Mouse (Mus musculus) left cerebral cortex, adult 9 months (tissue): ENCODE measurements around the gene Tppp3.
A peak's percentile ranks its signal among the peaks of the same experiment; 100 is the strongest.

Source experiments
- DNase-seq, 2 experiments: peaks; one replicate each; pipeline ENCODE4 v3.0.0; 2022; ENCODE audit warnings: low spot score in 2 of 2

The Tppp3 gene

DNA sequence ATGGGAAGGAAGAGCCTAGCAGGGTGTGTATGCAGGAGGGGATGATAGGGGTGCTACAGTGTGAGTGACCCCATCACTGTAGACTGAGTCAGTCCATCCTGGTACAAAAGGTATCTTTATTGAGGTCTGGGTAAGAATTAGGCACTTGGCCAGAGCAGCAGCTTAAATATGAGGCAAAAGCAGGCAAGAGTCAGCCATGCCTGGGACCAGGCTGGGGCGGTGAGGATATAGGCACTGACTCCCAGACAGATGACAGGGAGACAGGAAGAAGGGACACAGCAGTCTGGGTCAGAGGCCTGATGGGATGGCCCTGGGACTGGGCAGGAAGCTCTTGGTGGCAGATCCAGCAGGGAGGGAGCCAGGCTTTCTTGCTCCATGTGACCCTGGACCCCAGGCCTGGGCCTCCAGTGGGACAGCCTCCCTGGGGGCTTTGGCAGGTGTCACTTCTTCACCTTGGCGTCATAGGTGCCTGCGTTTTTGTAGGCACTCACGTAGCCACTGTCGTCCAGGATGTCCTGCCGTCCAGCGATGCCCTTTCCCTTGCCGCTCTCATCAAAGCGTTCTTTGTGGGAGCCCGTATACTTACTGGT is 3.8 kb downstream of the Tppp3 start:
- no peak for DNase-seq

- DNase-seq = peak; percentile 64 to 79
Measured at GRCm38 (mm10) chr8:105466700-105467291, 4.5 kb downstream of the Tppp3 start.

- no peak for DNase-seq
Measured at GRCm38 (mm10) chr8:105466246-105466645, 5.1 kb downstream of the Tppp3 start.

DNA sequence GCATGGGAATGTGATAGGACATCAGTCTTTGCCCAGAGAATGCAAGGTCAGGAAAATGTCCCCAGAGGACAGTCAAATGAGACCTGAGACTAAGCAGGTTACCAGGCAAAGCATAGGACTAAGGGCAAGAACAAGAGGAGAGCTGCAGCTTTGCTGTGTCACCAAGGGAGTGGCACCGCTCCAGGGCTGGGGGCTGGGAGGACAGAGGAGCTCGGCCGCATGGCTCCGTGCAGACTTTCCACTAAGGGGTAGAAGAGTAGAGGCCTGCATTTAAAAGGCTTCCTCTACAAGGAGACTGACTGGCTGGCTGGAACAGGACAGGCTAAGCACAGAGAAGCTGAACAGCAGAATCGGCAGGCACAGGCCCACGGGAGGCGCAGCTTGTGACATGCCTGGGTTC is 6.7 kb downstream of the Tppp3 start:
- no peak for DNase-seq

DNA sequence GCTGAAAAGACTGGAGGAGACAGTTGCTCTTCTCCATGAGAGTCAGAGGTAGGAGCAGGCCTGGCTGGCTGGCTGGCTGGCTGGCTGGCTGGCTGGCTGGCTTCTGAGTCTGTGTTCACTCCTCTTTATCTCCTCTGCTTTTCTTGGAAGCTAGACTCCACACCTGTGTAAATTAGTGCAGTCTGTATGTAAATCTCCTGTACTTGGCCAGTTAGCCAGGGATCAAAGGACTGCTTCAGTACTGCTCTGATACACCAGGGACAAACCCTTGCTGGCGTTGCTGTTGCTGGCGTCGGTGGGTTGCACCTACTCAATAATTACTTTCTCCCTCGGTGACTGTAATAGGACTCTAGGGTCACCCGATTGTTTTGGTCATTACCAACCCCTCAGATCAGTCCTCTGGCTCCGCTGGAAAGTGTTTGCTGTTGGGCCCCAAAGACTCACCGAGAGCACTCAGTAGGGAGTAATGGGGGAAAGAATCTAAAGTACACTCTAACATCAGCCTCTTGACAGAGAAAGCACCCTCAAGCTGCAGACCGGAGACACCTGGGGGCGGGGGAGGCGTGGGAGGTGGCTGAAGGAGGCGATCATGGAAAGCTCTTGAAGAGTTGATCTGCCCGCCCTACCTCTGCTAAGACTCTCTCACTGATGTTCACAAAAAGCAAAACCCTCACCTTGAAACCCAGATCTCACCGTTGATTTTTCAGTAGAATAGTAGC is 10.1 kb downstream of the Tppp3 start:
- DNase-seq = no peak

GRCm38 (mm10) chr8:105455218-105455617 is 16.1 kb downstream of the Tppp3 start:
- DNase-seq = no peak

DNA sequence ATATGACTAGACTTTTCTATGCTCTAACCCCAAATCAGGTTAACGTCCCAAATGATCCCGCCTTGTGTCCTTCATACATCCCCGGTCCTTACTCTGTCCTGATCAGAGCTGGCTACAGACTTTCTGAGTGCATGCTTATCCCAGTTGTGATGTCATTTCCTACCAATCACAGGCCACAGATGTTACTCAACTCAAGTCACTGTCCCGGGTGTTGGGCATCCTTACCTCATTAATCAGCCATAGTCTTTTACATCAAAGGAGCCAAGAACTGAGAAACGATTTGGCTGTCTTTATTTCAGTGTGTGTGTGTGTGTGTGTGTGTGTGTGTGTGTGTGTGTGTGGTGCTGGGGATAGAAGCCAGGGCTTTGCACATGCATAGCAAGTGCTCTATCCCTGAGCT is 17.2 kb downstream of the Tppp3 start:
- DNase-seq = no peak

DNA sequence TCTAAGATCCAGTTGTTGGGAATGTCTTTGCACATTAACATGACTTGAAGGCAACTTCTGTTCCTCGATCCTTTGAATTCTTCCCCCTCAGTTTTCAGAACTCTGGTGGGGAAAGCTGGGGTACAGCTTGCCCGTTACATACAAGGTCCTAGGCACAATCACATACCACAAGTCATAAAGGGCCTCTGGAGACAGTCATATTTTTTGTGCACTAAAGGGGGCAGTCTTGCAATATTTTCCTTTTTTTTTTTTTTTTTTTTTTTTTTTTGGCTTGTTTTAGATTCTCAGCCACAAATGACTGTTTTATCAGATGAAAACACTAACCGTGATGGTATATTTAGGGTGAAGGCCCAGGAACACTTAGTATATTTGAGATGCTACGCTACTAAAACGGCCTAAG is 18.0 kb downstream of the Tppp3 start:
- no peak for DNase-seq

DNA sequence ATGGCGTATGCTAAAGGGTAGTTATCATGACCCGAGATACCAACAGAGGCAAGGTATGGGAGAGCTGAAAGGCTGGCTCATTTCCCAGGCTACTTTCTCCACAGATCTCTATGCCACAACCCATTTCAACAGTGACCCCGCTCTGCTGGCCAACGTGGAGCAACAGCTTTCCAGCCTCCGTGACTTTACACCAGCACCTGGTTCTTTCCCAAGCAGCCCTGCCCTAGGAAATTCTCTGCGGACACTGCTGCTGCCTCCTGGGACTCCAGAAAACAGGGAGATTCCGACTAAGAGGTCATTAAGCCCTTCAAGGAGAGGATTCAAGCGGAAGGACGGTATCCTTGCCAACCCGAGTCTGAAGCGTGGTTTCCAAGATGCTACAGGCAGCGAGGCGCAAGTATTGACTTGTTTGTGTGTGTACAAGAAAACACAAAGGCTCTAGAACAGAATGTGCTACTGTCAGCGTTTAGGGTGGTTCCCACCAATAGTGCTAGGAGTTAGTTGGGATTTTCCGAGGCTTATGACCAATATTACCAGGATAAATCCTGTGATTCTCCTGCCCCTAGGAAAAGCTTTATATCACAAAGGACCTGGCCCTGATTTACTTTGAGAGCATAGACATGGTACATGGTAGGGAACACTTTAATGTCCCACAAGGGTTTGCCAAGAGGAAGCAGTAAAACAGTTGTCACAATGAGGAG is 19.3 kb downstream of the Tppp3 start:
- no peak for DNase-seq

GRCm38 (mm10) chr8:105450977-105451376 is 20.3 kb downstream of the Tppp3 start:
- no peak for DNase-seq

DNA sequence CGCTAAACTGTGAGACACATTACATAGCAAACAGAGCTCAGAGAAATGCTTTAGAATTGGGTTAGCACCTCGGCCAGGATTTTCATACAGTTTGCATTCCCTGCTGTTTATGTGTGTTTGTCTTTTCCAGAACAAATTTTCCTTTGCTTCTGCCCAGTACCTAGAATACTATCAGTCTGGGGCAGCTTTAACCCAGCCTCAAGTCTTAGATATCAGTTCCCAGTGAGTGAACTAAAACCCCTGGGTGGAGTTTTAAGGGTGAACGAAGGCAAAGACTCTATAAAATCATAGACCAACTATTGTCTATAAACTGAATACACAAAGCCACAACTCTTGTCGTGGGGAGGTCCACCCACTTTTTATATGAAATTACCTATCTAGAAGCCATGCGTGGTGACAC is 22.7 kb downstream of the Tppp3 start:
- DNase-seq = no peak

DNA sequence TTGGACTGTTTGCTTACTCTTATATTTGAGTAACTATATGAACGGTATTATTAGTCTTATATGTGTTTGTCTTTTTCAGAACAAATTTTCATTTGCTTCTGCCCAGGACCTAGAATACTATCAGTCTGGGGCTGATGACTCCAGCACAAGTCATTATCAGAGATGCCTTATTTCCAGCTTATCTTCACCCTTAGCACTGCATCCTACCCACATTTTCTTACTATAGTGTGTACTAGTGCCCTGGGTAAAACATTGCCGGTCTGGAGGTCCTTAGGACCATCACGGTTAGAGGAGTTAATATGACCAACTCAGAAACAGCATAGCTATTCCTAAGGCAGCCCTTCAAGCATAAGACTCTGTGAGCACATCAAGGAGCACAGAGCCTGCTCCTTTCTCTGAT is 23.1 kb downstream of the Tppp3 start:
- no peak for DNase-seq

DNA sequence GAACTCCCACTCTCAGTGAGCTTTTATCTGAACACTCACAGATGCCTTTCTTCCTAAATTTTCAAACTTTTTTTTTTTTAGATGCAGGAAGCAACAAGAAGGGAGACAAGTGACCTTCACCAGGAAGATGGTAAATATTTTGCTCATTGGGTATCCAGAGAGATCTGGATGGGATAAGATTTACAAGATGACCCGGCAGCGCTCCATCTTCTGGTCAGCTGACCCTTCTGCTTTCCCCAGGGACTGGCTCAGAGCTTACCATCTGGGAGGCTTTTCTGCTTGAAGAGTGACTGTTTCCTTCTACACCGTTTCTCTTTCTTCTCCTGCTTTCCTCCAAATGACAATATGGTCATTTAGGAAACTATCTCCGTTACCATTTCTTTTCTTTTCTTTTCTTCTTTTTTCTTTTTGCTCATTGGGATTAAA is 25.2 kb downstream of the Tppp3 start:
- no peak for DNase-seq

DNA sequence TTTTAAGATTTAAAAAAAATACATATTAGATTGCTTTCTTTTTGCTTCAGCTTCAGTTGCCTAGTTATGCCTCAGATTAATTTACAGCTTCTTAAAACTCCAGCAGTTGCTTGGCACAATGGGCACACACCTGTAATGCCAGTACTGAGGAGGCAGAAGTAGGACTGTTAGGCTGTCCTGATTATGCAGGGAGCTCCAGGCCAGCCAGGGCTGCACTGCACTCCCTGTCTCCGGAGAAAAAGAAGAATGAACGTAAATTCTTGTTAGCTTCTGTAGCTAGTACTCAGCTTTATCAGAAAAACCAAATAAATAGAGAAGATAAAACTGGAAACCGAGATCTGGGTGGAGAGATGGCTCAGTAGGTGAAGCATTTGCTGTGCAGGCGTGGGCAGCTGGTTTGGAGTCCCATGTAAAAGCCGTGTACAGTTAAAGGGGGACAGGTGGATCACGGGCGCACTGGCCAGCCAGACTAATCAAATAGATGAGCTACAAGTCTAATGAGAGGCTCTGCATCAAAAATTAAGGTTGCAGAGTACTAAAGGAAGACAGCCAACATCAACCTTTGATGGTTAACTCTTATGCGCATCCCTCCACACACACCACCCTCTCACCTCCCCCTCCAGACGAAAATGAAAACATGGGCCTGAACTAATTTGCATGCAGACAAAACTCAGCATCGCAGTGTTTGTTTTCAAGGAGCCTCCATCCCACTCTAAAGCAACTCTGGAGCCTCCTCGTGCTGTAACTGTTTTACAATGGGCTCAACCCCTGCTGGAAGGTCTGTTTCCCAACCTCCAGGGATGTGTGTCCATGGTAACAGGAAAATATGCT is 25.8 kb downstream of the Tppp3 start:
- peak in 1 of 2 experiments; percentile 38 for DNase-seq

DNA sequence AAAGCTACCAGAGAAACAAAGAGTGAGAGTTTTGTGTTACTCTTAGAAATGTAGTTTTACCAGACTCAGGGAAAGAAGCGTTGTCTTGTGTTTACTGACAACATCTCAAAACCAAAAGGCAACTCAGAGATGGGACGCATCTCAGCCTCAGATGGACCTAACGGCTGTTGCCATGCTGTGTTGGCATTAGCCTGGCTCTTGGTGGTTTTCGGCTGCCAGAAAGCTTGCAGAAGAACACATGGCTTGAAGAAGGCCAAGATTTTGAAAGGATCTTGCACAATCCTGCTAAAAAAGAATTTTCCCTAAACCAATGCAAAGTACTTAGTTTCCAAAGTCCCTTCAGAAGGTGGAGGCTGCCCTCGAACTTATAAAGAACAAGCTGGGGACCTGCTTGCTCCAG is 28.7 kb downstream of the Tppp3 start:
- DNase-seq = no peak

GRCm38 (mm10) chr8:105441433-105441832 is 29.9 kb downstream of the Tppp3 start:
- DNase-seq = no peak

DNA sequence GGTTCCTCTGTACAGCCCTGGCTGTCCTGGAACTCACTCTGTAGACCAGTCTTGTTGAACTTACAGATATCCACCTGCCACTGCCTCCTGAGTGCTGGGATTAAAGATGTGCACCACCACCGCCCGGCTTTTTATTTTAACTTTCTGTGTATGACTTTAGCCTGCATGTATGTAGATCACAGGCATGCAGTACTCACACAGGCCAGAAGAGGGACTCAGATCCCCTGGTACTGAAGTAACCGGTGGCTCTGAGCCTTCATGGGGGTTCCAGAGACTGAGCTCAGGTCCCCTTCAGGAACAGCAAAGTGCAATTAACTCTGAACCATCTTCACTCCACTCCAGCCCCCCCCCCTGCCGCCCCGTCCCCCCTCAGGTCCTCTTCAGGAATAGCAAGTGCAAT is 32.5 kb downstream of the Tppp3 start:
- no peak for DNase-seq

DNA sequence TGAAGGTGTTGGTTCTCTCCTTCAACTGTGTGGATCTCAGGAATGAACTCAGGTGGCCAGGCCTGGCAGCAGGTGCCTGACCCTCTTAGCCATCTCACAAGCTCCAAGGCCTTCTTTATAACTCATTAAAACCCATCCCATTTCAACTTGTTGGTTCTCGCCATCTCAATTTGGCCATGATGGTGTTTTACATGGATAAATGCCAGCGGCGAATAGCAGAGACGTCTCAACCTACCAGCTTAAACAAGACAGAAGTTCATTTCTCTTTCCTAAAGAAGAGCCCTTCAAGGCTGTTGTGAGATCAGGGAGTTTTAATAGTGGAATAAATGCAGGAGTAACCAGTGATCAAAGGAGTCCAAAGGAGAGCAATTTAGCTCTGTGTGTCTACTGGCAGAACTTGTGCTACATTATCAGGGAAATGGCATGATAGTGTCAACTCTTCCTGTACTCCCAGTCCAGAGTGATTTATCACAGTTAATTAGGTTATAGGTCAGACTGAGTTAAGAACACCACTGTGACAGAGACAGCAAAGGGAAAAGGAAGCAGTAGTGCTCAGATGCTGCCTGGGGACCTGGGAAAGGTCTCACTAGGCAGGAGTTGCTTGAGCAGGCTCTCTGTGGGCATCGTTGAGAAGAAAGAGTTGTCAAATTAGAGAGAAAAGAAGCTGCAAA is 34.1 kb downstream of the Tppp3 start:
- DNase-seq = no peak

DNA sequence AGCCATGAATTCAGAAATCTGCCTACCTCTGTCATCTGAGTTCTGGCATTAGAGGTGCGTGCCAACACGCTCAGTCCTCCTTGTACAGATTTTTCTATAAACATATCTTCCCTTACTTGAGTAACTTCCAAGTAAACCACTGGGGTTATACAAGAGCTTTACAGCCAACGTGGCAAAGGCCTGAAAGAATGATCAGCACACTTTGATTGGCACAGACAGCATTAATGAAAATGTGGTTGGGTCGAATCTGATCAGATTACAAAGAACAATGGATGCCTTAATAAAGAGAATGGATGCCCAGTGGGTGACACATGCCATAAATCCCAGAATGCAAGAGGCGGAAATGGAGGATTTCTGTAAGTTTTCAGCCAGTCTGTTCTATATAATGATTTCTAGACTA is 35.1 kb downstream of the Tppp3 start:
- DNase-seq = no peak

- no peak for DNase-seq
Measured at GRCm38 (mm10) chr8:105434136-105434535, 37.2 kb downstream of the Tppp3 start.

DNA sequence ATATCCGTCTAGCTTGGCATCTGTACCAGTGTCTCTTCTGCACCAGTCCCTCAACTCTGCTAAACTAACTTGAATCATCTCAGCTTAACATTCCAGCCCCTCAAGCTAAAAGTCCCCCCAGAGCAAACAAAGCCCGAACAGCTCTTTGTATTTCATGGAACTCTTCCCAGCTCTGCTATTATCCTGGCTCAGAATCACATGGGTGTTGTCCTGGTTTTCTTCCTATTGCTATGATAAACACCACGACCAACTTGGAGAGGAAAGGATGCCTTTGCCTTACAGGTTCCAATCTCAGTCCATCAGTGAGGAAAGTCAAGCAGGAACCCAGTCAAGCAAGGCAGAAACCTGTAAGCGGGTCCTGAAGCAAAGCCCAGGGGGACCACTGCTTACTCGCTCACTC is 37.8 kb downstream of the Tppp3 start:
- no peak for DNase-seq
